Mouse (Mus musculus) right cerebral cortex, postnatal 36 days (tissue): Measurements from ENCODE around the gene Dpp10.
A peak's percentile ranks its signal among the peaks of the same experiment; 100 is the strongest.

Experiments used
- DNase-seq, 2 experiments: peaks; one replicate each; pipeline ENCODE4 v3.0.0; 2022; ENCODE audit warnings: low spot score in 2 of 2, mixed read lengths in 1 of 2

The Dpp10 gene

DNA sequence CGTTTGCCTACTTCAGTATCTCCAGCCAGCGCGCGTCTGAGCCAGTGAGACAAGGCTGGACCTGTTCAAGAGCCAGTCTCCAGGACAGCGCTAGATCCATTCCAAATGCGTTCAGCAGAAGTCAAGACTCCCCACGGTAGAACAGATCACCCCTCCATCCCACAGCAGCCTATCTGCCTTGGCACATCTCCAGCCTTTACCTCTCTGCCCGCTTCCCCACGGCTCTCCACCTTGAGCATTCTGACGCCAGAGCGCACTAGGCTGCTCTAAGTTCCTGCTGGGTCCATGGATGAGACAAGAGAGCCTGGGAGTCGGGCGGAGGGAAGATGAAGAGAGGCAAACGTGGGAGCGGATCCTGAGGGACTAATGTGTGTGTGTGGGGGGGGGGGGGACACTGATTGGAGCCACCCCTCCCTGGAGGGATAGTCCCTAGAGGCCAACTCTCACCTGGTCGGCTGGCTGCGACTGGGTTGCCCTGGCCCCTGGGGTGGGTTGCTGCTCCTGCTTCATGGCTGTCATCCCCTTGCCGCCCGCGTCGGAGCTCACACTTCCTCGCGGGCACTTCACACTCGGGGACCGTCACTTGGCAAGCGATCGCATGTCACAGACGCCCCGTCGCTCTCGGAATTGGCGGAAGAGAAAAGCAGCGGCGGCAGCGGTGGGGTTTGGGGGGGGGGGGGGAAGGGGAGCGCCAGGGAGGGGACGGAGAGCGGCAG is at the start of gene Dpp10:
Dpp10 (minus strand) TSS at position 635 of the 716 bp plus-strand sequence.
- peak; percentile 36 to 48 for DNase-seq

DNA sequence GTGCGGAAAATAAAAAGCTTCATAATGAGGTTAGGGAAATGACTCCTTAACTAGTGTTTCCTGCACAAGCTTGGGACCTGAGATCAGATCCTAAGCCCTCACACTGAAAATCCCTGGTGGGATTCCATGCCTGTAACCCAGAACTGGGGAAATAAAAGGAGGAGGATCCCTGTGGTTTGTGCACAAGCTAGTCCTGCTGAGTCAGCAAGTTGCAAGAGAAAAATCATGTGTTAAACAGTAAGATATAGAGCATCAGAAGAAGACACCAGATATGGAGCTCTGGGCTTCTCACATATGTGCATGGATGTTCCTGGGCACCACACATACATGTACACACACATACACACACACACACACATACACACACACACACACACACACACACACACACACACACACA is 3.2 kb upstream of the Dpp10 start:
- DNase-seq, result no peak

GRCm38 (mm10) chr1:124045761-124046300 is 472 bp upstream of the Dpp10 start:
- peak; percentile 52 to 54 for DNase-seq

DNA sequence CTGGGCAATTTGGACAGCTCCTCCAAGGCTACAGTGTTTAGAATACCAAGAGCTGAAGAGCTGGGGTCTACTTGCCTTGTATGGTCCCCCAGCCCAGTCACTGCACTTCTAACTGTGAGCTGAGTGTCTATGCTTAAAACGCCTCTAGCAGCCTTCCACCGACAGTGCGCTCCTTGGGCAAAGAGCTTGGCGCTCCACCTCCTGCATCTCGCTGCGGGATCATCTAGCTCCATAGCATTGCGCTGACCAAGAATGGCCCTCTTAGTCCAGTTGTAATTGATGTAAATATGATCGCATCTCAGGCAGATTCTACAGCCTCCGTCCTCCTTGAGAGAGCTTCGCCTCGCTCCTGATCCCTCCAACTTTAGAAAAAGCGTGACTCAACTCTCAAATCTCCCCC is 1.2 kb downstream of the Dpp10 start:
- DNase-seq, result no peak

GRCm38 (mm10) chr1:124043421-124043820 is 1.9 kb downstream of the Dpp10 start:
- no peak for DNase-seq

DNA sequence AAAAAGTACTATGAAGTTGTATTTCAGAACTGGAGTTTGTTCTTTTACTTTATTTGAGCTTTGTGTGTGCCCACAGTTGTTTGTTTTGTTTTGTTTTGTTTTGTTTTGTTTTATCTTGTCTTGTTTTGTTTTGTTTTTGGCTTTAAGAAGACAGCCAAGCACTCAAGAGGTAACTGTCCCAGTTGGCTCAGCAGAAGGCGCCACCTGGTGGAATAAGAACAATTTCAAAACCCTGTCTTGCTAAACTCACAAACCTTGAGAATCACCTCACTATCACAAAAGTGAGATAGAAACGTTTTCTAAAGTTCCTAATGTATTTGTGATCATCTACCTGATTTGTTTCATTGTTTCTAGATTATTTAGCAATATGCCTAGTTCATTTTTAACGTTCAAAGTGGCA is 3.8 kb downstream of the Dpp10 start:
- DNase-seq, result peak in 1 of 2 experiments; percentile 14

DNA sequence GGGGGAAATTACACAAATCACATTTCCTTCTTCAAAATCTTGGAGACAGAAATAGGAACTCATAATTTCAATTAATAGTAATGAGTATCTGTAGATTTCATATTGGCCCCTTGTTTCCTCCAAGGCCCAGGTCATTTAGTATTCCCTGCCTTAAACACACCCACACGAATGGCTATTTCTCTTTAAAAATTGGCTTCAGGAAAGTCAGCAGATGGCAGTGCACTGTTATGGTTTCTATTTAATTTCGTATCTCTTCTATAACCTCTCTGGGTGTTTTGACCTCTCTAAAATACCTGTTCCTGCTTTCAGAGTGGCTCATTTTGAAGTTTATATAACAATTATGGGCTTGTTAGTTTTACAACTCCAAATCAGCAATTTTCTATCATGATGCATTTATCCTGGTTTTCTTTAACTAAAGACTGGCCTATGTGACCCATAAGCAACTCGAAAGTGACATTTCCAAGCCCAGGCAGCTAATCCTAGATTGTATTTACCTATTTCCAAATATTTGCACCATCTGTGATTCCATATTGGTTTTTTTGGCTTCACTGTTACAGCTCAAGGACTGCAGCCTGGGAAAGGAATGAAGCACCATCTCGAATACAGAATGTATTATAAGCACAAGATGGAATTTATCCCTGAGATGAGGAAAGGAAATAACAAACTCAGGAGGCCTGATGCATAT is 9.9 kb downstream of the Dpp10 start:
- no peak for DNase-seq

DNA sequence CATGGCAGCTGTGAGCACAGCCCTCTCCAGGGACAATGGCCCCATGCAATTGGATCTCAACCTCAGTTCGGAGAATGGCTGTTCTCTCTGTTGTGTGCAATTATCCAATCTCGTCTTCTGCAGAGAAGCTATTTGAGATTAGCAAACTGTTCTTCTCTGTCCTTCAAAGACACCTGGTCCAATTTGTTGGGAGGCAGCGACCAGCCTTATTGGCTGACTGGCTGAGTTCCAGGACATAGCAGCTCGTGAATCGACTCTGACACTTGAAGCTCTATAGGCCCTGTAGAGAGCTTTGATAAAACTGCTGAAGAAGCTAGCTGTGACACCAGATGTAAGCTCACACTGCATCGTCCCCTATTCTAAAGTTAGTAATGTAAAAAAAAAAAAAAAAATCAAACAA is 12.7 kb downstream of the Dpp10 start:
- DNase-seq, result no peak

DNA sequence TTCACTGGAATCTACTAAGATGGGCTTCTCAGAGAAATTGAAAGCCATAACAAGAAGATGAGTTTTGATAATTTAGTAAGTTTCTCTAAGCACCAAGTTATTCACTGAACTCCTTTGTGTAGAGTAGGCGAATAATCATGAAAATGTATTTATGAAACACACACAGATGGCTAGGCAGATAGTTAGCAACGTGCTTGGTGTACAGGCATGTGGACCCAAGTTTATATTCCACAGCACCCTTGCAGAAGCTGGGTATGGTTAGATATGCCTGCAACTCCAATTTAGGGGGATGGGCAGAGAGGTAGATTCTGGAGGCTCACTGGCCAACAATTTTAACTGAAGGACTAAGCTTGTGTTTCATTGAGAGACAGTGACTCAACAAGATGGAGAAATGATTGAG is 13.4 kb downstream of the Dpp10 start:
- DNase-seq, result no peak

- DNase-seq, result no peak
Observed at GRCm38 (mm10) chr1:124002797-124003196, 42.6 kb downstream of the Dpp10 start.

- DNase-seq, result no peak
Observed at GRCm38 (mm10) chr1:123995780-123996179, 49.6 kb downstream of the Dpp10 start.

DNA sequence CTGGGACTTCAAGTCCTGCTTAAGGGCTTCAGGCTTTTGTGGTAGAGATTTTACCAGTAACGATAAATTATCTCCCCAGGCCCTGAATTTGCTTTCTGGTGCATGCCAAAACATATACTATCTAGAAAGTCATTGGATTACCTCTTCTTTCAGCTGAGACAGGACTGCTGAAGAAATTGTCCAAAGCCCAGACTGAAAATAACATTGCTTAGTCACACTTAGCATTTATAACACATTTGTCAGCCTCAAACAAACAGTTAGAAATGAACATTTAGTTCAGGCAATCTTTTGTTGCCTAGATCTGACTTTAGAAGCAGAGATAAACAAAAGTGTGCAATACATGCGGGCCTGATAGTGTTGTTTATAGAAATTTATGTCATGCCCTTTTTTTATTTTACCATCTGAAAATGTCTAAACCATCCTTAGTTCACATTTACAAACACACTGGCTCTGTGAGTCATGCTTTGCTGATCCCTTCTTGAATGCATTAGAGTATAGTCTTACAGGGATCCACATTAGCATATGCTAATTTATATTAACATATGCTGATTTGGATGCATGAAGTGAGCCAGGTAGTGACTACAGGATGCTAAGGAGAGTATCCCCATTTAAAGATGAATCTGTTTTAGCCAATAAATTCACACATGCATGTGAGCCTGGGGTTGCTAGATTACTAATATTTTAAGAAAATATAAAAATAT is 59.9 kb downstream of the Dpp10 start:
- DNase-seq, result no peak

- no peak for DNase-seq
Observed at GRCm38 (mm10) chr1:123978597-123978996, 66.8 kb downstream of the Dpp10 start.

- DNase-seq, result no peak
Observed at GRCm38 (mm10) chr1:123974621-123975020, 70.7 kb downstream of the Dpp10 start.

DNA sequence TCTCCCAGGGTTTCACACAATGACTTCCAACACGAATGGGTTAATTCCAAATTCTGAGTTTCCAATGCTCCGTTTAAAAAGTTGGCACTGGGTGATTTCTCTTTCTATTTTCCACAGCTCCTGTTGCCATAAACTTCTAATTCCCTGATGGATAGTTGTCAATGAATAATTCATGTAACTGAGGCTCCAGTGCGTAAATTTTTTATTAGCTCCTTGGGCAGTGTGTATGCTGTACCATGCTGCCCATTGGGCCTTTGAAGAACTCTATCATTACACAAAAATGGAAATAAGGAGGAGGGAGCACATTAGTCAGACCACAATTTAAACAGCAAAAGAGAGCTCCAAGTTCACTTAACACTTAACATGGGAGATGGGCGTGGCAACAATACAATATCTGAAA is 99.2 kb downstream of the Dpp10 start:
- DNase-seq, result no peak

DNA sequence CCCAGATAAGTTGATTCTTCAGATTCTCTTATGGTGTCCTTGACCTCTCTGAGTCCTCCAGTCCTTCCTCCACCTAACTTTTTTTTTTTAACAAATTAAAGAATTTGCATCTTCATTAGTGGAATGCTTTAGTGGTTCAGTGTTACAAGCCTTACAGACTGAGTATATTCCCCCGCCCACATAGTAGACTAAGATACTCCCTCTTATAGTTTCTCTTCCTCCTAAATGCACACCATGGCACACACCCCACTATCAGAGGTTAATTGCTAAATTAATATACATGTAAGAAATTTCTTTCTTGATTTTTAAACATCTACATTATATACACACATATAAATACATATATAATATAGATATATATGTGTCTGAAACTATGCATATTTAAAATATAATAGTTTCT is 104.5 kb downstream of the Dpp10 start:
- no peak for DNase-seq

GRCm38 (mm10) chr1:123933812-123934727 is 111.3 kb downstream of the Dpp10 start:
- DNase-seq, result no peak

DNA sequence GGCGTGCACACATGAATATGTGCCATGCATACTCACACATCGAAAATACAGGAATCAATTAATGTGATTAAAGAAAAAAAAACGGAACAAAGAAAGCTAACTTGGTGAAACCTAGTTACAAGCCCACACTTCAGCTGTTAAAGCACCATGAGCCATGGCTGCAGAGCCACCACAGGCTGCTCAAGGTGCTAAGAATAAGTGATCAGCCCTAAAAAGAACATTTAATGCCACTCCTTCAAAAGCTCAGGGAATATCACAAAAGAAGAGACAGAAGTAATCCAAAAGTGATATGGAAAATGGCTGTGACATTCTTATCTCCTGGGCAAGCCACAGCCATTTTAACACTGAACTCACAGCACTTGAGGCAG is 117.4 kb downstream of the Dpp10 start:
- no peak for DNase-seq

DNA sequence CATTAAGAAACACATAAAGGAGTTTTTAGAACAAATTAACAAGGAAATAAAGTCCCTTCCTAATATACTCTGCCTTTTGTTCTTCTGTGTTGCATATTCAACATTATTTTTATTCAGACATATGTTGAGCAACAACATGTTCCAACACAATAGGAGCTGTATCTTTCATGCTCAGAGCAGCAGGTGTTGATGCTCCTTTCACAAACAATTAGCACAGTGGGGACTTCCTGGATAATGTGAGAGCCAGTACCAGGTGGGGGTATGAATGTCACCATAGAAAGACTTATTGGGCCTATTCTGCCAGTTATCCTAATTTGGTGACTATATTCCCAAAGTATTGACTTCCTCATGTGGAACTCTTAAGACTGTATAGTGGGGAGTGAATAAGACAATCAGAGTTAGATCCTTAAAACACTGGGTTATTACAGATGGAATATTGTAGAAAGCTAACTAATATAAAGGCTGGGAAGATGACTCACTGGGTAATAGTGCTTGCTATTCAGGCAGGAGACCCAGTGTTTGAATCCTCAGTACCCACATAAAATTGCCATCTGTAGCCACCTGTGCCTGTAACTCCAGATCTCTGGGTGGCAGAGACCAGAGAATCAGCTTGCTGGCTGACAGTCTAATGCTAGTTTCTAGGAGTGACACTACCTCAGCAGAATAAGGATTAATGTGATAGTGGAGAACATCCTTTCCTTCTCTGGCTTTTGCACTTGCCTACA is 117.9 kb downstream of the Dpp10 start:
- DNase-seq, result no peak

- no peak for DNase-seq
Observed at GRCm38 (mm10) chr1:123924905-123925304, 120.5 kb downstream of the Dpp10 start.

DNA sequence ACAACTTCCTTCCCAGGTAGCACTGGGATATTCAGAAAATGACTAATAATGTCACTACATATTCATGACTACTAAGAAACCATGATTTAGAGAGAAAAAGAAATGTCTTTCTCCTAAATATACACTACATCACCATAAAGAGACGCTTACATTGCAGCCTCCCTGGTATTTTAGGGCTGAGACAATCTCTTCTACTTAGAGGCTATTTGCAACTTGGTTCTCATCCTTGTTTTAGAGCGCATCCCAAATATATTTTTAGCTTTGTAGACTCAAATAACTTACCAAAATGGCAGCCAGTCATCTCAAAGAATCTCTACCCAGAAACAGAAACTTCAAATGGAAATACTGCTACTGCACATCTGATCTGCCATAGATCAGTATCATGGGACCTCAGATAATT is 121.5 kb downstream of the Dpp10 start:
- no peak for DNase-seq
